Mouse (Mus musculus): Measurements from ENCODE around the gene Calm5. TPM values are rescaled to one million over a fixed set of nuclear protein-coding genes. Genes with fewer than 3 reads are reported as not detected.

Calm5 gene
- total and polyA plus RNA-seq, 2 experiments from 2014 or later: not detected

DNA sequence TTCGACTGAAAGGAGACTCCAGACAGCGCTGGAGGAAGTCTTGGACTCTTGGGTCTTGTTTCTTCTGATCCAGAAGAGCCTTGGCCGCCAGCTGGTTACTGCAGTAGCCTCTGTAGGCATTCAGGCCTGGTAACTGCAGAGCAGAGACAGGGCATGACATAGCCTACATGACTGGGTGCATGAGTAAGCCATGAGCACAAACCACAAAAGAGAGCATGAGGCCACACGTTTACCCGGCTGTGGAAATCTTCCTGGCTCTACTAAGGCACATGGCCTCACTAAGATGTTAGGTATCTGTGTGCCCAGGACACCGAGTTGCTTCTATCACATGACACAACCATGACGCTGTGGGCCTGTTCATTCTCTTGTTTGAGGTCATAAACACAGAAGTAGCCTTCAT is 32.7 kb downstream of the Calm5 start:
- Histone ChIP-seq H3K36me3 (ENCODE audit: insufficient read depth, low read length) (peaks cover 15% of the 10 kb centered on the region; the same call in 1 of the 2 replicates), H3K4me3 (ENCODE audit: low read length) (no peak overlapping the region), H3K9me3 (ENCODE audit: low read length) (no peaks in the 10 kb centered on the region), H3K4me1 (ENCODE audit: insufficient read depth, low read length) (no peaks in the 10 kb centered on the region), H3K9ac (replicated peaks; ENCODE audit: low read length) (no peak overlapping the region), H3K27me3 (ENCODE audit: insufficient read depth, low read length) (no peaks in the 10 kb centered on the region), H3K4me2 (ENCODE audit: low read depth, low read length) (no peak overlapping the region), H3K27ac (no peak overlapping the region)
- TF ChIP-seq CTCF (IDR thresholded peaks at IDR 0.05; ENCODE audit: low read depth): no peak
- 94% methylated on average over 7 of the region's 7 CpGs for WGBS
- ATAC-seq (no peak), DNase-seq (ENCODE audit: low spot score) (no peak)

GRCm38 (mm10) chr13:3889111-3889510 is 35.1 kb downstream of the Calm5 start:
- H3K36me3 ChIP-seq (ENCODE audit: insufficient read depth, low read length): peaks cover 15% of the 10 kb centered on the region; the same call in 1 of the 2 replicates
- WGBS: 96% methylated on average over 3 of the region's 3 CpGs
- H3K9me3 ChIP-seq (ENCODE audit: low read length): no peaks in the 10 kb centered on the region
- H3K27ac ChIP-seq: no peak overlapping the region
- H3K4me2 ChIP-seq (ENCODE audit: low read depth, low read length): no peak overlapping the region
- no peak for DNase-seq (ENCODE audit: low spot score)
- no peak overlapping the region for H3K4me3 ChIP-seq (ENCODE audit: low read length)
- H3K4me1 ChIP-seq (ENCODE audit: insufficient read depth, low read length): no peaks in the 10 kb centered on the region
- TF ChIP-seq CTCF (IDR thresholded peaks at IDR 0.05; ENCODE audit: low read depth): no peak
- H3K27me3 ChIP-seq (ENCODE audit: insufficient read depth, low read length): 0 out of 2 replicates have a peak, but pooled peaks cover 8% of the 10 kb centered on the region
- H3K9ac ChIP-seq (replicated peaks; ENCODE audit: low read length): no peak overlapping the region
- no peak for ATAC-seq

- TF ChIP-seq CTCF (IDR thresholded peaks at IDR 0.05; ENCODE audit: low read depth): no peak
- Histone ChIP-seq H3K27me3 (ENCODE audit: insufficient read depth, low read length) (0 out of 2 replicates have a peak, but pooled peaks cover 8% of the 10 kb centered on the region), H3K4me2 (ENCODE audit: low read depth, low read length) (no peak overlapping the region), H3K36me3 (ENCODE audit: insufficient read depth, low read length) (peaks cover 15% of the 10 kb centered on the region; the same call in 1 of the 2 replicates), H3K27ac (no peak overlapping the region), H3K4me3 (ENCODE audit: low read length) (no peak overlapping the region), H3K9ac (replicated peaks; ENCODE audit: low read length) (no peak overlapping the region), H3K4me1 (ENCODE audit: insufficient read depth, low read length) (no peaks in the 10 kb centered on the region), H3K9me3 (ENCODE audit: low read length) (no peaks in the 10 kb centered on the region)
- no peak for DNase-seq (ENCODE audit: low spot score)
- WGBS: 53% methylated on average over 8 of the region's 8 CpGs
- no peak for ATAC-seq
These were observed 36.1 kb downstream of the Calm5 start for GRCm38 (mm10) chr13:3890061-3890460.

- Histone ChIP-seq H3K27ac (no peak overlapping the region), H3K27me3 (ENCODE audit: insufficient read depth, low read length) (0 out of 2 replicates have a peak, but pooled peaks cover 8% of the 10 kb centered on the region), H3K9ac (replicated peaks; ENCODE audit: low read length) (no peak overlapping the region), H3K4me2 (ENCODE audit: low read depth, low read length) (0 out of 2 replicates have a peak overlapping the region, but pooled peaks have one; percentile 68), H3K36me3 (ENCODE audit: insufficient read depth, low read length) (peaks cover 11% of the 10 kb centered on the region; the same call in 1 of the 2 replicates), H3K9me3 (ENCODE audit: low read length) (no peaks in the 10 kb centered on the region), H3K4me1 (ENCODE audit: insufficient read depth, low read length) (no peaks in the 10 kb centered on the region), H3K4me3 (ENCODE audit: low read length) (no peak overlapping the region)
- no peak for TF ChIP-seq CTCF (IDR thresholded peaks at IDR 0.05; ENCODE audit: low read depth)
- no peak for ATAC-seq
- no peak for DNase-seq (ENCODE audit: low spot score)
- WGBS: 62% methylated on average over 8 of the region's 8 CpGs
These were observed 37.6 kb downstream of the Calm5 start for GRCm38 (mm10) chr13:3891479-3892087.

DNA sequence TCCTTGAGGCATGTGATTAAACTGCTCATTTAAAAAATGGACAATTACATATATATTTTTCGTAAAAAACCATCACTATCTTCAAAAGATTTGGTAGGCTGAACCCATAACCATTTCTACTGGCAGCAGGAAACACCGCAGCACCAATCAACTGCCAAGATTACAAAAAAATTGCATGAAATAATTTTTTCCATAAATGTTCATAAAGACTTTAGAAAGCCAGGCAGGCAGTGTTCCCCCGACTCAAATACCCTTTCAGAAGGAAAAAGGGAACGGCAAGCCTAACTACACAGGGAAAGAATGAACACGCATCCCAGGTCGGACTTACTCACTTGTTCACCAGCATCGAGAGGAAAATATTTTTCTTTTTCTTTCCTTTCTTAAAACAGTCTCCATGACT is 38.6 kb downstream of the Calm5 start:
- 24% methylated on average over 7 of the region's 7 CpGs for WGBS
- Histone ChIP-seq H3K4me1 (ENCODE audit: insufficient read depth, low read length) (no peaks in the 10 kb centered on the region), H3K9ac (replicated peaks; ENCODE audit: low read length) (no peak overlapping the region; the same call in 1 of the 2 replicates), H3K36me3 (ENCODE audit: insufficient read depth, low read length) (peaks cover 5% of the 10 kb centered on the region; the same call in 1 of the 2 replicates), H3K27ac (no peak overlapping the region), H3K9me3 (ENCODE audit: low read length) (no peaks in the 10 kb centered on the region), H3K4me3 (ENCODE audit: low read length) (peak overlapping the region; percentile 47), H3K27me3 (ENCODE audit: insufficient read depth, low read length) (0 out of 2 replicates have a peak, but pooled peaks cover 8% of the 10 kb centered on the region), H3K4me2 (ENCODE audit: low read depth, low read length) (peak overlapping the region; percentile 68)
- DNase-seq (ENCODE audit: low spot score): no peak
- no peak for TF ChIP-seq CTCF (IDR thresholded peaks at IDR 0.05; ENCODE audit: low read depth)
- ATAC-seq: no peak

DNA sequence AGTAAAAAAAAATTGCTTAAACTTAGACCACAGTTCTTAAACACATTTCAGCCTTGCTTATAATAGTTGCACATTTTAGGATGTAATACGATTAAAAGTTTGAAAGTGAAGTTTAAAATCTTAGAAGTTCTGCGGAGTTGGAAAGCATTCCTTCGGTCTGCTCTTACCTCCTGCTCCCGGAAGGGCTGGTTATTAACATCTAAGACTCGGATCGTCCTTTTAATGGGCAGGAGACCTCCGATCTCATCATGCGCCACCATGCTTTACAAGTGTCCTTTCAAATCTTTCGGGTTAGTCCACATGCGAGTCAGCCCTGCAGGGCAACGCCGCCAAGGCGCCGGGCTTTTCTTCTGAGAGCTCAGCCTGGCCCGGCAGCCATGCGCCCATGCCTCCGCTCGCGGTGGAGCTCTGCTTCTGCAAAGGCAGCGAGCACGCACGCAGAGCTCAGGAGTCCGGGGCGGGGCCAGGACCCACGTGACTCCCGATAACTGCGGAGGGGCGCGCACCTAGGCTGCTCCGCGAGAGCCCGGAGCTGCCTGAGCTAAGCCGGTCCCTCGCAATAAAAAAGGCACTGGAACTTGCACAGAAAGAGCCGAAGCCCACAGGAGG is 39.3 kb downstream of the Calm5 start:
- under 1% methylated on average over 35 of the region's 35 CpGs for WGBS
- peak; percentile 86 for DNase-seq (ENCODE audit: low spot score)
- Histone ChIP-seq H3K9me3 (ENCODE audit: low read length) (no peaks in the 10 kb centered on the region), H3K27me3 (ENCODE audit: insufficient read depth, low read length) (0 out of 2 replicates have a peak, but pooled peaks cover 8% of the 10 kb centered on the region), H3K36me3 (ENCODE audit: insufficient read depth, low read length) (no peaks in the 10 kb centered on the region; the same call in 1 of the 2 replicates), H3K27ac (no peak overlapping the region), H3K9ac (replicated peaks; ENCODE audit: low read length) (peak overlapping the region; percentile 49), H3K4me3 (ENCODE audit: low read length) (peak overlapping the region; percentile 47), H3K4me1 (ENCODE audit: insufficient read depth, low read length) (no peaks in the 10 kb centered on the region), H3K4me2 (ENCODE audit: low read depth, low read length) (peak overlapping the region; percentile 68)
- peak; percentile 97 for ATAC-seq
- TF ChIP-seq CTCF (IDR thresholded peaks at IDR 0.05; ENCODE audit: low read depth): no peak

Measured in hindbrain, postnatal 0 days (tissue).